Mouse (Mus musculus) liver, adult 2 months (tissue): ENCODE measurements around the gene Glrx5. TPM values are rescaled to one million over a fixed set of nuclear protein-coding genes. Genes with fewer than 3 reads are reported as not detected.

Experiments
- DNase-seq: peaks from one replicate; pipeline ENCODE4 v3.0.0-alpha.2; 2011; ENCODE audit warnings: low read depth, low spot score; ENCODE audit errors: extremely low read depth
- H3K27ac ChIP-seq: fragments of 200-500 bp; replicated peaks from 2 replicates; pipeline ENCODE4 v1.5.1; 2012; ENCODE audit warnings: low read depth, mild to moderate bottlenecking, control low read depth, inconsistent platforms, low read length; ENCODE audit not compliant: insufficient read depth
- H3K27me3 ChIP-seq: fragments of 200-500 bp; 2 replicates; pipeline ENCODE4 v1.6.1; 2012; ENCODE audit warnings: mild to moderate bottlenecking, moderate library complexity, low read length, inconsistent platforms; ENCODE audit not compliant: control insufficient read depth, insufficient read depth
- H3K36me3 ChIP-seq: fragments of 200-500 bp; 2 replicates; pipeline ENCODE4 v1.6.1; 2012; ENCODE audit warnings: low read length, inconsistent platforms; ENCODE audit not compliant: control insufficient read depth, insufficient read depth
- H3K4me1 ChIP-seq: fragments of 200-500 bp; 2 replicates; pipeline ENCODE4 v1.6.1; 2011; ENCODE audit warnings: low read length; ENCODE audit not compliant: control insufficient read depth, insufficient read depth
- H3K4me3 ChIP-seq: fragments of 200-500 bp; 2 replicates; pipeline ENCODE4 v1.5.1; 2011; ENCODE audit warnings: low read depth, mild to moderate bottlenecking, control low read depth, low read length, moderate library complexity; ENCODE audit not compliant: insufficient read depth
- H3K79me2 ChIP-seq: fragments of 200-500 bp; 2 replicates; pipeline ENCODE4 v1.6.1; 2012; ENCODE audit warnings: inconsistent platforms, mild to moderate bottlenecking, low read length, moderate library complexity; ENCODE audit not compliant: control insufficient read depth, insufficient read depth
- H3K9ac ChIP-seq: fragments of 200-500 bp; 2 replicates; pipeline ENCODE4 v1.6.1; 2012; ENCODE audit warnings: low read depth, mild to moderate bottlenecking, control low read depth, inconsistent platforms, low read length
- CTCF ChIP-seq: fragments of 200-500 bp; IDR thresholded peaks from 2 replicates; pipeline ENCODE4 v1.5.1; 2011; ENCODE audit warnings: low read depth, low read length, control low read depth
- POLR2A ChIP-seq: fragments of 200-500 bp; IDR thresholded peaks from 2 replicates; pipeline ENCODE4 v1.6.1; 2011; ENCODE audit warnings: low read length, control low read depth; ENCODE audit not compliant: insufficient read depth; ENCODE audit errors: extremely low read depth
- WGBS: fragments of 180-500 bp; shearing (Covaris S2); methylation state at CpG from one replicate; pipeline ENCODE4 v1.1.7; 2018; 5-methylcytosine and 5-hydroxymethylcytosine counted together
- polyA plus RNA-seq: library from polyadenylated mRNA; depleted of rRNA; stranded (reverse); fragments of >200 nt; gene quantifications from 2 replicates; pipeline ENCODE4 v1.2.3, GENCODE M21; 2012
- total RNA-seq: library from RNA; depleted of rRNA; stranded (reverse); fragments of >200 nt; gene quantifications from 2 replicates; pipeline ENCODE4 v1.2.3, GENCODE M21; 2014

Gene Glrx5
- total and polyA plus RNA-seq, 2 experiments, result 45.5 to 144 TPM

DNA sequence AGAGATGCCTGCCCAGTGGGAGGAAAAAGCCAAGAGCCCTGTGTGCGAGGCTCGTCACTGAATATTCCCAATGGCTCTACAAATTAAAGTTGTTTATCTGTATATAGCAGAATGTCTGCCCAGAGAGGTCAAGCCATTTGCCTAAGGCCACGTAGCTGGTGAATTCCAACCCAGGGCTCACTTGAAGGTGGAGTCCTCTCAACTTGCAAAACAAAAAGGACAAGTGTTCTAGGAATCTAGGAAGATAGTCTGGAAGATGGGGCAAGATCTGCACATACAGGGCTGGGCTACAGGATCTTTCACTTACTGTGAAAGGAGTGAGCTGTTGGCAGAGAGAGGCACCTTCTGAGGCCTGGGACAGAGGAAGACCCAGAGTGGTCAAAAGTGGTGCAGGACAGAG is 44.0 kb downstream of the Glrx5 start:
- H3K27ac ChIP-seq, result no peak overlapping the region
- WGBS, result 75% methylated on average over 3 of the region's 3 CpGs
- no peak for DNase-seq
- H3K9ac ChIP-seq, result no peak overlapping the region
- no peaks in the 10 kb centered on the region for H3K27me3 ChIP-seq
- no peak overlapping the region for H3K4me3 ChIP-seq
- no peak for TF ChIP-seq CTCF
- no peak for TF ChIP-seq POLR2A
- no peaks in the 10 kb centered on the region for H3K36me3 ChIP-seq
- H3K4me1 ChIP-seq, result no peaks in the 10 kb centered on the region
- H3K79me2 ChIP-seq, result no peaks in the 10 kb centered on the region

DNA sequence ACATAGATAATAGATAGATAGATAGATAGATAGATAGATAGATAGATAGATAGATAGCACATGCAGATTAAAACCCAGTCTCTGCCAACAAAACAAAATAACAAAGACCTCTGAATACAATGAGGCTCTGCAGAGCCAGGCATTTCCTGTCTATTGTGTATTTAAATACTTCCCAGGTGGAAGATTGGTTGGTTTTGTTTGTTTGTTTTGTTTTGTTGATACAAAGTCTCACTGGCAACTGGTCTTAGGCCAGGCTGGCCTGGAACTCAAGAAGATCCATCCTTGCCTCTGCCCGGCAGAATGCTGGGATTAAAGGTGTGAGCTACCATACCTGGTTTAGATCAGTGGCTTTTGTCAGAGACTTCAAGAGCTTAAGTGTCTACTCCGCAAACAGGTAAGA is 44.7 kb downstream of the Glrx5 start:
- WGBS, result 94% methylated on average over 2 of the region's 2 CpGs
- TF ChIP-seq POLR2A (no peak), CTCF (no peak)
- Histone ChIP-seq H3K27me3 (no peaks in the 10 kb centered on the region), H3K79me2 (no peaks in the 10 kb centered on the region), H3K9ac (no peak overlapping the region), H3K27ac (no peak overlapping the region), H3K4me3 (no peak overlapping the region), H3K36me3 (no peaks in the 10 kb centered on the region), H3K4me1 (no peaks in the 10 kb centered on the region)
- DNase-seq, result no peak

DNA sequence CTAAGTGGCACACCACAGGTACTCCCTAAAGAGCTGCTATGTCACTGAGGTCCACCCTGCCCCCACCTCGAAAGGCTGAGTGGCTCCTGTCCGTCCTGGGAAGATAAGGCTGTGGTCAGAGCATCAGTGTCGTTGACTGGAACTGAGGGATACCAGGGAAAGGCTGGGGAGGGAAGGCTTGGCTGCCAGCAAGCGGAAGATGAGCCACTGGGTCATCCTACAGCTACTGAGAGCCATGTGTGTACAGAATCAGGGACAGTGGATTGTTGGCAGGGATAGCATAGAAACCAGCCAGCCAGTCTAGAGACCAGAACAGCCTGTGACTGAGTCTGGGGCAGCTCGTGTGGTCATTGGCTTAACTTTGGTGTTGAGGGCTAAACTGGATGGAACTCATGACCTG is 51.7 kb downstream of the Glrx5 start:
- WGBS, result 45% methylated on average over 5 of the region's 5 CpGs
- Histone ChIP-seq H3K79me2 (no peaks in the 10 kb centered on the region), H3K36me3 (no peaks in the 10 kb centered on the region), H3K9ac (no peak overlapping the region), H3K27ac (no peak overlapping the region), H3K4me3 (no peak overlapping the region), H3K4me1 (no peaks in the 10 kb centered on the region), H3K27me3 (no peaks in the 10 kb centered on the region)
- TF ChIP-seq POLR2A (no peak), CTCF (no peak)
- peak; percentile 23 for DNase-seq

DNA sequence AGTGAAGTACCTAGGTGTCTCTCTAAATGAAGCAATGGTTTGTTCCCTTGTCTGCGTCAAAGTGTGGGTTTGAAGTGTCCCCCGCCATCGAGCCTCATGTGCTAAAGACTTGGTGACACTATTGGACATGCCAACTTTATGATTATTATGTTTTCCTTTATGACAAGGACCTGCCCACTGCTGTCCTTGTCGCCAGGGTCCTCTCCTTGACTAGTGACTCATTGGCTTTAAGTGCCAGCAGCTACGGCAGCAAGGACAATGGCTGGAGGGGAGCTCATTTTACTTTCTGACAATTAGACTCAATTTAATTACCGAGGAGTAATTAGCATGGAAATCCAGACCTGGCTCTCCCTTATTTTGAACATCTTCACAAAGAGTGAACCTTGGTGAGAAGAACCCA is 52.3 kb downstream of the Glrx5 start:
- Histone ChIP-seq H3K9ac (no peak overlapping the region), H3K36me3 (no peaks in the 10 kb centered on the region)
- 90% methylated on average over 6 of the region's 6 CpGs for WGBS

DNA sequence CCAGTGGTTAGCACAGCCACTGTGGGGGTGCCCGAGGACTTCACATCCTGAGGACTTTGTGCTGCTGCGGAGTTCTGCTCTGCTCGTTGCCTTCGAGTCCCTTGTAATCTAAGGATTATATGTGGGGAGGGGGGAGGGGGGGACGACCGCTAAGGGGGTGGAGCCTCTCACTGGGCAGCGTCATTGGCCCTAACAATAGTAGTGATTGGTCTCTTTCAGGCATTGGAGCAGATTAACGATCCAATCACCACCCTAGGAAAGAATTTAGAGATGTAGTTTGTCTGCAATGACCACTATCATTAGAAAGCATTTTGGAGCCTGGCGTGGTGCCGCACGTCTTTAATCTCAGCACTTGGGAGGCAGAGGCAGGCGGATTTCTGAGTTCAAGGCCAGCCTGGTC is 52.8 kb downstream of the Glrx5 start:
- no peak overlapping the region for H3K27ac ChIP-seq
- no peaks in the 10 kb centered on the region for H3K4me1 ChIP-seq
- no peak overlapping the region for H3K4me3 ChIP-seq
- no peaks in the 10 kb centered on the region for H3K79me2 ChIP-seq
- no peak for TF ChIP-seq CTCF
- TF ChIP-seq POLR2A, result no peak
- 82% methylated on average over 12 of the region's 12 CpGs for WGBS
- DNase-seq, result no peak
- no peaks in the 10 kb centered on the region for H3K36me3 ChIP-seq
- no peak overlapping the region for H3K9ac ChIP-seq
- H3K27me3 ChIP-seq, result no peaks in the 10 kb centered on the region

More for the DNA sequence above, 52.3 kb downstream of the Glrx5 start:
- Histone ChIP-seq H3K4me1 (no peaks in the 10 kb centered on the region), H3K27me3 (no peaks in the 10 kb centered on the region), H3K4me3 (no peak overlapping the region), H3K27ac (no peak overlapping the region), H3K79me2 (no peaks in the 10 kb centered on the region)
- no peak for DNase-seq
- TF ChIP-seq CTCF (no peak), POLR2A (no peak)

DNA sequence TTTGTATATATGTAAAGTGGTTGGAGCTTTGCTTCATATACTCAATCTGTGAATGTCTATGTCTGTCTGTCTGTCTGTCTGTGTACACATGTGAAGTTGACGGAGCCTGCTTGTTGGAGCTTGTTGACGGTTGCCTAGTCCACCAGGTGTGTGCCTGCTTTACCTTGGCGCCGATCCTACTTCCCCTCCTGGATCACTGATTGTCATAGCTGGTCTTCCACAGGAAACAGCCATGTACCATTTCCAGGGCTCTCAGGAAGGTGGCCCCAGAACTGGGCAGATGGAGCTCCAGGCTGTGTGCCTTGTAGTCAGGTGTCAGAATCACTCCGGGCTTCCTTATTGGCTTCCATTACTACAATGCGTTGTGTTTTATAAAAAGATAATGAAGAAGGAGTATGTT is 54.3 kb downstream of the Glrx5 start:
- Histone ChIP-seq H3K27me3 (no peaks in the 10 kb centered on the region), H3K4me1 (no peaks in the 10 kb centered on the region), H3K4me3 (no peak overlapping the region), H3K9ac (no peak overlapping the region), H3K27ac (no peak overlapping the region), H3K36me3 (no peaks in the 10 kb centered on the region), H3K79me2 (no peaks in the 10 kb centered on the region)
- DNase-seq, result no peak
- no peak for TF ChIP-seq POLR2A
- TF ChIP-seq CTCF, result no peak
- 87% methylated on average over 6 of the region's 6 CpGs for WGBS
